Mouse (Mus musculus) CH12.LX (cell line): ENCODE measurements at regions not wholly inside any gene's neighbourhood (a gene's known extent, or its start where the extent isn't known, plus 50 kb on each side); places are given as distances from the start of the nearest gene placed in this dataset.

Experiments used
- CHD2 ChIP-seq: IDR thresholded peaks from 2 replicates; pipeline ENCODE4 v1.6.1; 2011; ENCODE audit warnings: low read length, improper control_type of control experiment
- CTCF ChIP-seq, 2 experiments: IDR thresholded peaks in 1 of 2; conservative IDR thresholded peaks in 1 of 2; 2 replicates each; pipeline ENCODE4 v1.5.1; 2011 to 2012; ENCODE audit warnings: low read depth in 2 of 2, low read length in 2 of 2, improper control_type of control experiment in 1 of 2, inconsistent platforms in 1 of 2, mild to moderate bottlenecking in 1 of 2, moderate library complexity in 1 of 2
- EP300 ChIP-seq: IDR thresholded peaks from 2 replicates; pipeline ENCODE4 v1.6.1; 2011; ENCODE audit warnings: low read length, improper control_type of control experiment
- KAT2A ChIP-seq: IDR thresholded peaks from 2 replicates; pipeline ENCODE4 v1.6.1; 2012; ENCODE audit warnings: low read length, improper control_type of control experiment, inconsistent platforms; ENCODE audit not compliant: insufficient replicate concordance
- MAX ChIP-seq: IDR thresholded peaks from 2 replicates; pipeline ENCODE4 v1.6.1; 2011; ENCODE audit warnings: low read length, improper control_type of control experiment
- MEF2A ChIP-seq: IDR thresholded peaks from 2 replicates; pipeline ENCODE4 v1.6.1; 2014; ENCODE audit warnings: low read depth, mild to moderate bottlenecking, inconsistent platforms, low read length, improper control_type of control experiment, borderline replicate concordance
- MXI1 ChIP-seq: IDR thresholded peaks from 2 replicates; pipeline ENCODE4 v1.6.1; 2011; ENCODE audit warnings: mild to moderate bottlenecking, low read depth, low read length, improper control_type of control experiment
- POLR2A ChIP-seq: IDR thresholded peaks from 2 replicates; pipeline ENCODE4 v1.6.1; 2011; ENCODE audit warnings: low read depth, mild to moderate bottlenecking, improper control_type of control experiment, low read length
- POLR2AphosphoS2 ChIP-seq: IDR thresholded peaks from 2 replicates; pipeline ENCODE4 v1.6.1; 2011; ENCODE audit warnings: low read depth, low read length, improper control_type of control experiment
- SIN3A ChIP-seq: IDR thresholded peaks from 2 replicates; pipeline ENCODE4 v1.6.1; 2012; ENCODE audit warnings: low read length, improper control_type of control experiment, inconsistent platforms
- TBP ChIP-seq: conservative IDR thresholded peaks from 2 replicates; pipeline ENCODE4 v1.6.1; 2011; ENCODE audit warnings: low read depth, low read length, improper control_type of control experiment
- ZMIZ1 ChIP-seq: IDR thresholded peaks from 2 replicates; pipeline ENCODE4 v1.6.1; 2012; ENCODE audit warnings: low read depth, mild to moderate bottlenecking, inconsistent platforms, low read length, improper control_type of control experiment
- ZNF384 ChIP-seq: IDR thresholded peaks from 2 replicates; pipeline ENCODE4 v1.6.1; 2012; ENCODE audit warnings: low read depth, low read length, improper control_type of control experiment, inconsistent platforms

- TF ChIP-seq CHD2 (no peak), CTCF (conservative IDR thresholded peaks at IDR 0.05 in 1 of 2, IDR thresholded peaks at IDR 0.05 in 1 of 2; ENCODE audit: low read depth in 2 of 2, low read length in 2 of 2) (no peak), ZMIZ1 (no peak), KAT2A (no peak), POLR2A (no peak), POLR2AphosphoS2 (no peak), MXI1 (no peak), EP300 (no peak), MAX (no peak), SIN3A (no peak), TBP (no peak), MEF2A (no peak), ZNF384 (no peak)
These were observed 111.7 kb upstream of the Nsun6 start for GRCm38 (mm10) chr2:15166435-15167024.
